Mouse (Mus musculus) lung, adult 10 weeks (tissue): ENCODE measurements around the gene Btbd35f20. TPM values are rescaled to one million over a fixed set of nuclear protein-coding genes. Genes with fewer than 3 reads are reported as not detected.

Experiments
- polyA plus RNA-seq: library from polyadenylated mRNA; stranded (reverse); fragments of 350-450 nt; fragmentation: Illumina TruSeq; extraction: RNeasy Lipid Tissue Mini Kit (QIAGEN cat#74804); gene quantifications from one replicate; pipeline ENCODE4 v1.2.3, GENCODE M21; 2014; ENCODE audit warnings: low read depth, low replicate concordance; ENCODE audit not compliant: insufficient read depth

Gene Btbd35f20
- polyA plus RNA-seq: not detected

GRCm38 (mm10) chrX:4291145-4291544, at the start of gene Btbd35f20:
Gene Btbd35f20 (minus strand): TSS chrX:4291245.

Other genes with a start within 250 kb of the Btbd35f20 start
- gene Btbd35f28, start 94.7 kb downstream of the Btbd35f20 start, polyA plus RNA-seq: not detected
- gene Btbd35f17, start 79.4 kb upstream of the Btbd35f20 start, polyA plus RNA-seq: not detected